Mouse (Mus musculus) hindbrain, embryonic 15.5 days (tissue): ENCODE measurements around the gene Alg14. TPM values are rescaled to one million over a fixed set of nuclear protein-coding genes. Genes with fewer than 3 reads are reported as not detected.
A peak's percentile ranks its signal among the peaks of the same experiment; 100 is the strongest.

Experiments
- ATAC-seq: fragments of 200-750 bp; cut with Nextera tagmentation; 2 replicates; pipeline ENCODE4 v1.8.0; 2017; ENCODE audit warnings: low read depth, moderate number of reproducible peaks, moderate TSS enrichment; ENCODE audit not compliant: low FRiP score
- H3K27ac ChIP-seq: fragments of 300-500 bp; sonication (generic); replicated peaks from 2 replicates; pipeline ENCODE4 v1.5.1; 2015; ENCODE audit warnings: mild to moderate bottlenecking, inconsistent platforms
- H3K27me3 ChIP-seq: fragments of 300-500 bp; sonication (generic); 2 replicates; pipeline ENCODE4 v1.6.1; 2015; ENCODE audit warnings: control low read depth, inconsistent platforms
- H3K36me3 ChIP-seq: fragments of 300-500 bp; sonication (generic); 2 replicates; pipeline ENCODE4 v1.6.1; 2015; ENCODE audit warnings: control low read depth, inconsistent platforms
- H3K4me1 ChIP-seq: fragments of 300-500 bp; sonication (generic); replicated peaks from 2 replicates; pipeline ENCODE4 v1.6.1; 2015; ENCODE audit warnings: control low read depth, inconsistent platforms
- H3K4me2 ChIP-seq: fragments of 300-500 bp; sonication (generic); 2 replicates; pipeline ENCODE4 v1.6.1; 2015; ENCODE audit warnings: moderate library complexity, mild to moderate bottlenecking, inconsistent platforms
- H3K4me3 ChIP-seq: fragments of 300-500 bp; sonication (generic); 2 replicates; pipeline ENCODE4 v1.5.1; 2015; ENCODE audit warnings: mild to moderate bottlenecking, inconsistent platforms
- H3K9ac ChIP-seq: fragments of 300-500 bp; sonication (generic); 2 replicates; pipeline ENCODE4 v1.6.1; 2015; ENCODE audit warnings: inconsistent platforms
- H3K9me3 ChIP-seq: fragments of 300-500 bp; sonication (generic); 2 replicates; pipeline ENCODE4 v1.6.1; 2016; ENCODE audit warnings: control low read depth, inconsistent platforms
- WGBS: fragments of 180-500 bp; shearing (Covaris S2); methylation state at CpG from one replicate; pipeline ENCODE4 v1.1.7; 2015; 5-methylcytosine and 5-hydroxymethylcytosine counted together
- polyA plus RNA-seq: library from polyadenylated mRNA; unstranded; fragments of >200 nt; fragmentation: Nextera tagmentation; extraction: Ambion mirVana; gene quantifications from 2 replicates; pipeline ENCODE4 v1.2.1, GENCODE M21; 2015

Alg14 gene
- polyA plus RNA-seq, 1 experiment from 2014 or later: 34.6 TPM

DNA sequence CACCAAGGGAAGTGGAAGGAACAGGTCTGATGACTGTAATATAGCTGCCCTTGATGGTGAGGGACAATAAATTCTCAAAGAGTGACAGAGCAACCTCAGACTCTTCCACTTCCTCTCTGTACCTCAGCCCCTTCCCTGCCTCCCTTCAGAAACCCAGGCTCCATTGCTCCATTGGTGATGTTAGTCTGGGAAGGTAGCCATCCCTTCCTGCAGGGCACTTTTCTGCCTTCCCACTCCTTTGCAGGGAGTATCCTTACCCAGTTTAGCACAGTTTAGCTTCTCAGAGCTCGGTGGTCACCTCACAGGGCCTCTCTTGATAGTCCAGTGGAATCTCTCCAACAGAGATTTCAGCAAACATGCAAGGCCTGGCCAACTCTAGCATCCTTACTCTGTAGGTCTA lies 30.7 kb upstream of the Alg14 start:
- peaks cover 10% of the 10 kb centered on the region for H3K4me1 ChIP-seq

DNA sequence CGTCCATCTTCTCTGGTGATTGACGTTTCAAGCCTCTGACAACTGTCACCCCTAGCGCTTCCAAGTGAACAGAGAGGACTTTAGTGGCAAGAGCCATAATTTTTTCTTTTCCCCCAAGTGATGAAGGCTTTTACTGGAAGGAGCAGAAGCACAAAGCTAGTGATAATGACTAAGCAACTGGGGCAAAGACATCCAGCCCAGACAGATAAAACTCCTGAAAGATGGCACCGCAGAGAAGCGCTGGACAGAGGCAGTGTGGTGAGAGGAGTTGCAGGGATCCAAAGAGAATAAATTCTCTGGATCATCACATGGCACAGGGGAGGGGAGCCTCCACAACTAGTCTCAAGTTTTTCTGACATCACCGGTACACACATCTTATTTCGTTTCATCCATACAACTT lies 30.3 kb upstream of the Alg14 start:
- Histone ChIP-seq H3K4me1 (peaks cover 10% of the 10 kb centered on the region), H3K4me3 (no peak overlapping the region), H3K4me2 (no peak overlapping the region), H3K36me3 (no peaks in the 10 kb centered on the region), H3K27me3 (peaks cover 23% of the 10 kb centered on the region), H3K9me3 (no peaks in the 10 kb centered on the region), H3K27ac (no peak overlapping the region), H3K9ac (no peak overlapping the region)
- no peak for ATAC-seq
- WGBS: 81% methylated on average over 7 of the region's 7 CpGs

More for the DNA sequence above, 30.7 kb upstream of the Alg14 start:
- peaks cover 23% of the 10 kb centered on the region for H3K27me3 ChIP-seq
- 71% methylated on average over 1 of the region's 1 CpGs for WGBS
- no peak overlapping the region for H3K9ac ChIP-seq
- H3K36me3 ChIP-seq: no peaks in the 10 kb centered on the region
- no peaks in the 10 kb centered on the region for H3K9me3 ChIP-seq
- ATAC-seq: no peak
- no peak overlapping the region for H3K4me3 ChIP-seq
- H3K4me2 ChIP-seq: no peak overlapping the region
- H3K27ac ChIP-seq: no peak overlapping the region

DNA sequence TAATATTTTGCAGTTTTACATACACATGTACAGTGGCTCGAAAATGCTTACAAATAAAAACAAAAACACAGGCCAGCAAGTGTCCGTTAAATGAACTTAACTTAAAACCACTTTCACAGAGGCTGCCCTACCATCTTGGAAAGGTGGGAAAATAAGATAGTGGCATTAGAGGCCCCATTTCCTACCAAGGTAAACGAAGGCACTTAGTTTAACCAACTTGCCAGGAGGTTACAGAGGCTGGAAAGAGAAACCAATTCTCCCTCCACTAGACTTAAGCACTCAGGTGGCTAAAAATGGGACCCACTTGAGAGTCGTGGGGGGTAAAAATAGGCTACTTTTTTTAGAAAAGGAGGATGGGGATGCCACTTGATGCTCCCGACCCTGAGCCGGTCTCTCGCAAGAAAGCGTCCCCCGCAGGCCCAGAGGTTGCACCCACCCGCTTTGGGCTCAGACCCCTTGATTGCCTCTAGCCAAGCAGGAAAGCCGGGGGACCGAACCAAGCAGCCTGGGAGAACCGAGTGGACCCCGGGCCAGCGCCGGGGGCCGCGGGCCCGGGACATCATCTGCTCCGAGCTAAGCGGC lies 29.5 kb upstream of the Alg14 start:
- Histone ChIP-seq H3K9ac (peak overlapping the region; percentile 73), H3K27me3 (peaks cover 23% of the 10 kb centered on the region), H3K36me3 (no peaks in the 10 kb centered on the region), H3K9me3 (no peaks in the 10 kb centered on the region), H3K27ac (peak overlapping the region; percentile 80; the same call in 1 of the 2 replicates), H3K4me2 (peak overlapping the region; percentile 97), H3K4me3 (peak overlapping the region; percentile 85), H3K4me1 (peaks cover 10% of the 10 kb centered on the region)
- WGBS: 10% methylated on average over 21 of the region's 21 CpGs
- no peak; the same call in 1 of the 2 replicates for ATAC-seq

DNA sequence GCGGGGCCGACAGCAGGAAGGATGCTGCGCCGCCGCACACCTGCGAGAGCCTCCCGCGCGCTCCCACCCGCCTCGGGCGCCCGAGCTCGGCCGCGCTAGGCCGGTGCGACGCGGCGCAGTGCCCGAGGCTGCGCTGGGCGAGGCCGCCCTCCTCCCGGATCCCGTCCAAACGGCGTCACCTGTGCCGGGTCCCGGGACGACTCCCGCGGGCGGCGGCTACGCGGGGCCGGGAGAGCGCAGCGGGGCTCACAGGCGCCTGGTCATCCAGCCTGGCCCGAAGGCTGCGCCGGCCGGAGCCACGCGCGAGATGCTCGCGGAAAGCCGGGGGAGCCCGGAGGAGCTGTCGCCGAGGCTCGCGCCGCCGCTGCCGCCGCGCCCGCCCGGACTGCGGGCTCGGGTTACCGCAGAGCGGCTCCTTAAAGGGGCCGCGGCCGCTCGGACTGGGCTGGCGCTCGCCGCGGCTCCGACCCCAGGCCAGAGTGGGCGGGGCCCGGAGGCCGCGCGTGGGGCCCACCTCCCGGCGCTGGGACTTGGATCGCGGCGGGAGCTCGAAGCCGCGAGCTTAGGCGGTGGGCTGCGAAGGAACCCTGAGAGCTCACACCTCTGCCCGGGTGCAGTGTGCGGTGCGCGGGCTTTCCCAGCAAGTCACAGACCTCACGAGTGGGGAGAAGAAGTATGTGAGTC lies 28.9 kb upstream of the Alg14 start:
- peak overlapping the region; percentile 73 for H3K9ac ChIP-seq
- peak overlapping the region; percentile 97 for H3K4me2 ChIP-seq
- peak overlapping the region; percentile 85 for H3K4me3 ChIP-seq
- peak overlapping the region; percentile 80 for H3K27ac ChIP-seq
- H3K4me1 ChIP-seq: peaks cover 10% of the 10 kb centered on the region
- no peaks in the 10 kb centered on the region for H3K36me3 ChIP-seq
- H3K27me3 ChIP-seq: peaks cover 23% of the 10 kb centered on the region
- under 1% methylated on average over 69 of the region's 97 CpGs for WGBS
- H3K9me3 ChIP-seq: no peaks in the 10 kb centered on the region
- ATAC-seq: peak; percentile 92

DNA sequence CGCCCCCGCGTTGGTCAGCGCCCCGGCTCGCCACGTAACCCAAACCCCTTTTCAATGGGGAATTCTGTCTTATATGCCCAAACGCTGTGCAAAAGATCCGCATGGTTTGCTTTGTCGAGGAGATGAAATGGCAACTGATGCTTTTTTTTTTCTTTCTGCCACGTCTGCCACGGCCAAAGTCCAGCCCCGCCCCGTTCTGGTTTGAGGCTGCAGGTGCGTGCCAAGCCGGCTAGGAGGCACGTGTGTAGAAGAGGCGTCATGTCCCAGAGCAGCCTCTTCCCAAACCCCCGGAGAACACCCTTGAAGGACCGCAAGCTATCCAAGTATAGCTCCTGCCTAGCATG lies 28.4 kb upstream of the Alg14 start:
- H3K27ac ChIP-seq: peak overlapping the region; percentile 80
- peak overlapping the region; percentile 73 for H3K9ac ChIP-seq
- H3K4me2 ChIP-seq: peak overlapping the region; percentile 97
- peaks cover 10% of the 10 kb centered on the region for H3K4me1 ChIP-seq
- peak; percentile 42; the same call in 1 of the 2 replicates for ATAC-seq
- H3K27me3 ChIP-seq: peaks cover 23% of the 10 kb centered on the region
- WGBS: 2% methylated on average over 20 of the region's 20 CpGs
- H3K9me3 ChIP-seq: no peaks in the 10 kb centered on the region
- H3K4me3 ChIP-seq: peak overlapping the region; percentile 85
- no peaks in the 10 kb centered on the region for H3K36me3 ChIP-seq

DNA sequence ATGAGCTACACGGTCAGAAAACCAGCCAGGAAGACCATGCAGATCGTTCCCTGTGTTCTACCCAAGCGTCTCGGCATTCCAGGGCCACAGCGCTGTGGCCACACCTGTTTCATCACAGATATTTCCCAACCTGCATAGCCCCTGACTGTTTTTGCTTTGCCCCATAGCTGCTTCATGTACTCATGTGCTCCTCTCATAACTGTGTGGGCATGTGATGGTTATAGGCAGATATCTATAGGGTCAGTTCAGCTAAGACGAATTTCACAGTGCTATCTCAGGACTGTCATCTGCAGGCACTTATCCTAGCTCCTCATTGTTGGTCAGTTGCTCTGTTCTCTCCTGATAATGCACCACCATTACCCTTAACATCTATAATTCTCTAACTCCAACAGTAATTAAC lies 27.3 kb upstream of the Alg14 start:
- H3K4me1 ChIP-seq: peaks cover 10% of the 10 kb centered on the region
- H3K36me3 ChIP-seq: no peaks in the 10 kb centered on the region
- H3K9me3 ChIP-seq: no peaks in the 10 kb centered on the region
- H3K9ac ChIP-seq: no peak overlapping the region
- WGBS: 63% methylated on average over 6 of the region's 6 CpGs
- peaks cover 23% of the 10 kb centered on the region for H3K27me3 ChIP-seq
- no peak overlapping the region for H3K4me3 ChIP-seq
- H3K4me2 ChIP-seq: no peak overlapping the region
- H3K27ac ChIP-seq: no peak overlapping the region
- no peak for ATAC-seq

DNA sequence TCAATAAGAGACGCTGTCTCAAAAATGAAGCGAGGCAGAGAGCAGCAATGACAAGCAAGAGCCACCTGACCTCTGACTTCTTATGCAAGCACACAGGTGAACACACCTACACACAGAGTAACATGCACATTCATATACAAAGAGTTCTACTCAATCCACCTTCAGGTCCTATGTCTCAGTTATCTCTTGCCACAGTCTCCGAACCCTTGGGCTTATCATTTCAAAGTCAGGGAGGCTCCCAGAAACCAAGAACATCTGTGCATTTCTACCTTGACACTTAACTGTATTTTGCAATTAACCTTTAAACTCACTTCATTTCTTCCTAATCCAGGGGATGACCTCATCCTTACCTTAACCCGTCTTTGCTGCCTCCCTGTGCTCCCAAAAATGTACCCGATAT lies 24.3 kb upstream of the Alg14 start:
- 84% methylated on average over 5 of the region's 5 CpGs for WGBS
- Histone ChIP-seq H3K27ac (no peak overlapping the region), H3K4me2 (no peak overlapping the region)

DNA sequence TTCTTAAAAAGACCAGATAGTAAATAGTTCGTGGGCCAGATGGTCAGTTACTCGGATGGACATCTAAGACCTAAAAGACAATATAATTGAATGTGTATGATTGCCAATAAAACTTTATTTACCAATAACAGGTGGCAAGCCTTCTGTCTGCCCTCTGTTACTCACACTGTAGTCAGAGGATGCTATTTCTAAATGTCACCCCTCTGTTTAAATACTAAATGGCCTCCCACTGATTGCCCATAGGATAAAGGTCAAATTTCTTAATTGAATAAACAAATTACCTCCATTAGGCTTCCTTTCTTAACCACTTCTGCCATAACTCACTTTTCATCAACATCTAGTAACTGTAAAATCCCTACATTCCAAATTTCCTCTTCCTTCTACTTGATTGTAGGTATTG lies 19.0 kb upstream of the Alg14 start:
- ATAC-seq: no peak
- no peaks in the 10 kb centered on the region for H3K27me3 ChIP-seq
- H3K27ac ChIP-seq: no peak overlapping the region
- H3K36me3 ChIP-seq: no peaks in the 10 kb centered on the region
- H3K9ac ChIP-seq: no peak overlapping the region
- no peak overlapping the region for H3K4me2 ChIP-seq
- H3K4me3 ChIP-seq: no peak overlapping the region
- WGBS: 89% methylated on average over 2 of the region's 2 CpGs
- no peaks in the 10 kb centered on the region for H3K4me1 ChIP-seq
- H3K9me3 ChIP-seq: no peaks in the 10 kb centered on the region

More for the DNA sequence above, 24.3 kb upstream of the Alg14 start:
- Histone ChIP-seq H3K27me3 (peaks cover 8% of the 10 kb centered on the region; the same call in 1 of the 2 replicates), H3K9me3 (no peaks in the 10 kb centered on the region), H3K9ac (no peak overlapping the region), H3K36me3 (no peaks in the 10 kb centered on the region), H3K4me3 (no peak overlapping the region), H3K4me1 (peaks cover 4% of the 10 kb centered on the region)
- no peak for ATAC-seq

DNA sequence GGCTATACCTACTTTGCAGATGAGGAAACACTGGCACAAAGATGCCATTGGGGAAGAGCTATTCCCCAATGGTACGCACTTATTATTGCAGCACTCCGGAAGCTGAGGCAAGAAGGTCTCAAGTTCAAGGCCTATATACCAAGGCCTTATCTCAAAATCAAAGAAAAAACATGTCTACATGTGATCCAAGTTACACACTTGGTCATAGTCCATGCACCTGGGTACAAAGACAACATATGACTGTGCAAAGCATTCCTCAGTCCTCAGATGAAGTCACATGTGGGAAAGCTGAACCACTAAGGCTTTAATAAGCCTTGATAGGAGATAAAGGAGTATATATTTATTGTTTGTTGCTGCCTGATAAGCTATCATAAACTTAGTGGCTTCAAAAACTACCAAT lies 17.6 kb upstream of the Alg14 start:
- Histone ChIP-seq H3K9ac (no peak overlapping the region), H3K4me1 (no peaks in the 10 kb centered on the region), H3K4me3 (no peak overlapping the region), H3K27me3 (no peaks in the 10 kb centered on the region), H3K36me3 (no peaks in the 10 kb centered on the region), H3K9me3 (no peaks in the 10 kb centered on the region), H3K4me2 (no peak overlapping the region), H3K27ac (no peak overlapping the region)
- ATAC-seq: no peak
- 99% methylated on average over 2 of the region's 2 CpGs for WGBS

DNA sequence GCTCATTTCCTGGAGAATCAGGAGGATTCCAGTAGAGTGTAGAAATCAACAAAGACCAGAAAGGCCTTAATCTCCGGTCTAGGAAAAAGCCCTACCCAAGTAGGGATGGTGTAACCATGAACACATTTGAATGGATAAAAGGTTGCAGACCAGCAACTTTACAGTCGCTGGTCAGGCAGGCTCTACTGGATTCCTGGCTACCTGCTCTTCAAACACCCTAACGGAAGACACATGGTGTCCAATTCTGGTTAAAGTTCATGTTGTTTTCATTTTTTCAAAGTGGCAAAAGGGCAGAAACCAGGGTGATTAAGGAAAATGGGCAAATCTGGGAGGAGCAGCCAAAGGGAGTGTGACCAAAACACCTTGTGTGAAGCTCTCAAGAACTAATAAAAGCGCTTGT lies 14.6 kb upstream of the Alg14 start:
- Histone ChIP-seq H3K27me3 (no peaks in the 10 kb centered on the region), H3K36me3 (no peaks in the 10 kb centered on the region), H3K4me3 (no peak overlapping the region), H3K27ac (no peak overlapping the region), H3K9ac (no peak overlapping the region), H3K4me2 (no peak overlapping the region), H3K4me1 (no peaks in the 10 kb centered on the region), H3K9me3 (no peaks in the 10 kb centered on the region)
- WGBS: 88% methylated on average over 4 of the region's 4 CpGs
- ATAC-seq: no peak

DNA sequence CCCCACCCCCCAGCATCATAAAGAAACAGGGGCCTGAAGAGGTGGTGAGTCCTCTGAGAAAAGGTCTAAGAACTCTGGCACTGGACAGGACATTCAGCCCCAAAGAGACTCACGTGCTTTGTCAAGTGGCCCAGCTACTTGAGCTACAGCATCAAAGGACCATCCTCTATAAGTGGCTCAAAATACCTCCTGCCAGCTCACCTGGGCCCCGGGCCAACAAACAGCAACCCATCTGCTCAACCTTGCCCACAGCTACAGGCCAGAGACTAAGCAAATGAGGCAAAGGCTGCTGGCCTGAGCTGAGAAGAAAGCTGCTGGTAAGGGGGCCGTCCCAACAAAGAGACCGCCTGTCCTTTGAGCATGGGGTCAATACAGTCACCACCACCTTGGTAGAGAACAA lies 14.0 kb upstream of the Alg14 start:
- H3K4me2 ChIP-seq: no peak overlapping the region
- H3K9ac ChIP-seq: no peak overlapping the region
- H3K4me1 ChIP-seq: no peaks in the 10 kb centered on the region
- no peak overlapping the region for H3K27ac ChIP-seq
- no peaks in the 10 kb centered on the region for H3K36me3 ChIP-seq
- H3K4me3 ChIP-seq: no peak overlapping the region
- WGBS: 69% methylated on average over 4 of the region's 4 CpGs
- ATAC-seq: no peak
- no peaks in the 10 kb centered on the region for H3K27me3 ChIP-seq
- H3K9me3 ChIP-seq: no peaks in the 10 kb centered on the region

DNA sequence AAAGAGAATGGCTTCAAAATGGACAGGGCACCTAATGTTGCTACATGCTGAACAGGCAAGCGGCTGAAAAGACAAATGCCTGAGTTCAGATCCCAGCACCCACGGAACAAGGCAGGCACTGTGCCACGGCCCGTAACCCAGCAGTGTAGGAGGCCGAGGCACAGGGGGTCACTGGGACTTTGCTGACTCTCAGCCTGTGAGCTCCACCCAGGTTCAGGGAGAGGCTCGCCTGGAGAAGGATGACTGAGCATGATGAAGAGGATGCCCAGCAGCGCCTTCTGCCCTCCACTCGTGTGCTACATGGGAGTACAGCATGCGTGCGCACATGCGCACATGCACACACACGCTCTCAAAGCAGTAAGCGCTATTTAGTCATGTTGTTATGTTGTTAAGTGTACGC lies 11.9 kb upstream of the Alg14 start:
- Histone ChIP-seq H3K9me3 (no peaks in the 10 kb centered on the region), H3K36me3 (no peaks in the 10 kb centered on the region), H3K27me3 (no peaks in the 10 kb centered on the region), H3K4me1 (no peaks in the 10 kb centered on the region), H3K27ac (no peak overlapping the region), H3K4me2 (no peak overlapping the region), H3K4me3 (no peak overlapping the region), H3K9ac (no peak overlapping the region)
- ATAC-seq: no peak
- 87% methylated on average over 14 of the region's 14 CpGs for WGBS

DNA sequence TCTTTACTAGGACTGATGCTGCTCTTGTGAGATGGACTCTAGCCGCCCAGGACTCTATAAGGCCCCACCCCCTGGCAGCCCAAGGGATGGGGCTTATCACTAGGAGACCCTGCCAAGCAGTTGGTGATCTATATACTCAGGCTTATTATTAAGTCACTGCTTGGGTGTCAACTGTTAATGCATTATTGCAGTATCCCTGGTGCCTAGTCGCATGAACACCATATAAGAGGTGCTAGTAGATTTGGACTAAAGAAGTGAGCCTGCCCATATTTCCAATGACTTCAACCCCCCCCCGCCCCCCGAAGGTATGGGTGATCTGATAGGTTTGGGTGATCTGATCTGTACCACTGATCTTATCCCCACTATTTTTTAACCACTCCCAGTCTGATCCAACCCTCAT lies 8.6 kb upstream of the Alg14 start, which contains the start of gene Tmem56:
Gene Tmem56, minus strand, starts transcription at position 101 of the 400 bp plus-strand sequence.
- H3K9me3 ChIP-seq: no peaks in the 10 kb centered on the region
- WGBS: 87% methylated on average over 4 of the region's 4 CpGs
- H3K4me2 ChIP-seq: no peak within 1 kb of the TSS
- no peaks in the 10 kb centered on the region for H3K36me3 ChIP-seq
- H3K9ac ChIP-seq: no peak within 1 kb of the TSS
- no peak within 1 kb of the TSS for H3K27ac ChIP-seq
- no peaks in the 10 kb centered on the region for H3K27me3 ChIP-seq
- no peak for ATAC-seq
- H3K4me3 ChIP-seq: no peak within 1 kb of the TSS
- no peaks in the 10 kb centered on the region for H3K4me1 ChIP-seq
